Mouse (Mus musculus) right cerebral cortex, postnatal 4 days (tissue): ENCODE results near the gene Qrich2.
"Not testable (repeated sequence)": the region's sequence is repeated elsewhere in the genome, so short reads cannot be mapped to it uniquely, and the experiment has no call there.

ENCODE experiments used
- DNase-seq: peaks from one replicate; pipeline ENCODE4 v3.0.0-alpha.2; 2022

Qrich2 gene

GRCm38 (mm10) chr11:116466141-116466540 is at the start of gene Qrich2:
Gene Qrich2 (minus strand): TSS chr11:116466241.
- no peak for DNase-seq

- no peak for DNase-seq
Observed at GRCm38 (mm10) chr11:116515330-116516020, 49.4 kb upstream of the Qrich2 start.

- no peak for DNase-seq
Observed at GRCm38 (mm10) chr11:116513531-116514038, 47.5 kb upstream of the Qrich2 start.

GRCm38 (mm10) chr11:116512987-116513386 is 46.9 kb upstream of the Qrich2 start:
- no peak for DNase-seq

- no peak for DNase-seq
Observed at GRCm38 (mm10) chr11:116512154-116512553, 46.1 kb upstream of the Qrich2 start.

GRCm38 (mm10) chr11:116511301-116511868 is 45.3 kb upstream of the Qrich2 start:
- DNase-seq: no peak

- no peak for DNase-seq
Observed at GRCm38 (mm10) chr11:116508689-116509088, 42.6 kb upstream of the Qrich2 start.

GRCm38 (mm10) chr11:116506151-116506875 is 40.3 kb upstream of the Qrich2 start:
- no peak for DNase-seq

- DNase-seq: no peak
Observed at GRCm38 (mm10) chr11:116505573-116505972, 39.5 kb upstream of the Qrich2 start.

- DNase-seq: no peak
Observed at GRCm38 (mm10) chr11:116504516-116504915, 38.5 kb upstream of the Qrich2 start.

- DNase-seq: peak; percentile 29
Observed at GRCm38 (mm10) chr11:116501005-116501746, 35.1 kb upstream of the Qrich2 start.

- no peak for DNase-seq
Observed at GRCm38 (mm10) chr11:116499018-116499417, 33.0 kb upstream of the Qrich2 start.

- no peak for DNase-seq
Observed at GRCm38 (mm10) chr11:116498596-116498995, 32.6 kb upstream of the Qrich2 start.

- DNase-seq: no peak
Observed at GRCm38 (mm10) chr11:116497313-116497712, 31.3 kb upstream of the Qrich2 start.

- DNase-seq: peak; percentile 28
Observed at GRCm38 (mm10) chr11:116494474-116495174, 28.6 kb upstream of the Qrich2 start.

- DNase-seq: no peak
Observed at GRCm38 (mm10) chr11:116493795-116494252, 27.8 kb upstream of the Qrich2 start, which contains the start of gene Prpsap1. Gene Prpsap1 (minus strand): TSS chr11:116494202.

- DNase-seq: no peak
Observed at GRCm38 (mm10) chr11:116493191-116493590, 27.1 kb upstream of the Qrich2 start.

- DNase-seq: not testable (repeated sequence)
Observed at GRCm38 (mm10) chr11:116492507-116492906, 26.5 kb upstream of the Qrich2 start.

- no peak for DNase-seq
Observed at GRCm38 (mm10) chr11:116491338-116491737, 25.3 kb upstream of the Qrich2 start.

GRCm38 (mm10) chr11:116490232-116491107 is 24.4 kb upstream of the Qrich2 start:
- peak; percentile 87 for DNase-seq

- DNase-seq: no peak
Observed at GRCm38 (mm10) chr11:116489771-116490231, 23.8 kb upstream of the Qrich2 start.
